Mouse (Mus musculus): Measurements from ENCODE around the gene Erf. TPM values are rescaled to one million over a fixed set of nuclear protein-coding genes. Genes with fewer than 3 reads are reported as not detected.

Gene Erf
- polyA plus RNA-seq, 1 experiment from 2014 or later, result 18.8 TPM

DNA sequence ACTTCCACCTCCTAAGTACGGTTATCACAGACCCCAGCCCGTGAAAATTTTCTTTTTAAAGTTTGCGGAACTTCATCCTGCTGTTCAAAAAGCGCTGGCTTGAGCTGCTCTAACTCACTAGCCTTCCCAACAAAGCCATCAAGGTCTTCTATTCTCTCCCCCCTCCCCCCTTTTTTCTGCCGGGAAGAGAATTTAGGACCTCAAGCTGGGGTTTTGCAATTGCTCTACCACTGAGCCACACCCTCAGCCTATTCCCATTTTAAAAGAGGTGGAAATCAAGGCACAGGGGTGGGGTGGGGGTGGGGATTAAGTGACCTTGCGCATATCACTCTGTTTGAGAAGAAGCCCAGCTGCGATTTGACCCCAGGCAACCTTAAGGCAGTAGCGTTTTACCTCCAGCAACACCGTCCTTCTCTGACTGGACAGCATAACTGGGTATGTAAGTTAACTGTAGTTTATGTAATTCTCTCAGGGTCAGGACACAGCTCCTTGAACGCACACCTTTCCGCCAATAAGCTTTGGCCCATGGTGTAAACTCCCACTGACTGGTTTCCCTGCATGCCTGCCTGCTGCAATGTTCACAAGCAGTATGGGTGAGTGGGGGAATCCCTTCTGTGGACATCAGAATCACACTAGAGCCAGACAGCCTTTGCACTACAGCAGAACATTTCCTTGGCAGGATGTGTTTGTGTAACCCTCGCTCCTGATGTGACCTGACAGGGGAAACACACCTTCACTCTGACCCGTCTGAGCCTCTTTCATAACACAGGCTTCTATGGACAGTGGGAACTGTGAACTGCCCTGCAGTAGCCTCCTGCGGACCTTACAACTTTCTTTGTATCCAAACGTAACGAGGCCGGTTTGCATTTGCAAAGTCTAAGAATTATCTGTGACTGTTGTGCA lies 13.7 kb upstream of the Erf start:
- H3K4me2 ChIP-seq, result no peak overlapping the region
- no peak overlapping the region for H3K9ac ChIP-seq
- no peaks in the 10 kb centered on the region for H3K27me3 ChIP-seq
- H3K9me3 ChIP-seq, result no peaks in the 10 kb centered on the region
- no peak overlapping the region for H3K4me3 ChIP-seq
- WGBS, result 27% methylated on average over 17 of the region's 17 CpGs
- no peak overlapping the region for H3K27ac ChIP-seq
- no peak for ATAC-seq (ENCODE audit: borderline replicate concordance, extremely low read depth, low FRiP score, low TSS enrichment)
- no peaks in the 10 kb centered on the region for H3K36me3 ChIP-seq
- H3K4me1 ChIP-seq, result peaks cover 10% of the 10 kb centered on the region

DNA sequence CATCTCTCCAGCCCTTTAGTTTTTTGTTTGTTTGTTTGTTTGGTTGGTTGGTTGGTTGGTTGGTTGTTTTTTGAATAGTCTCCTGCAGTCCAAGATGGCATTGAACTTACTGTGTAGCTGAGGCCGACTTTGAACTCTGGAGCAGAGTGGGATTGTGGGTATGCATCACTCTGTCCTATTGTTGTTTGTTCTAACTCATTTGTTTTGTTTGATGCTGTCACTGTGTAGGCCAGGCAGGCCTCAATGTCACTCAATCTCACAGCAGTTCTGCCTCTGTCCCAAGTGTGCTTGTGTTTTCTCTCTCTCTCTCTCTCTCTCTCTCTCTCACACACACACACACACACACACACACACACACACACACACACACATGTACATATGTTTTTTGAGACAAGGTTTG lies 11.3 kb upstream of the Erf start:
- WGBS, result 75% methylated on average over 1 of the region's 1 CpGs
- Histone ChIP-seq H3K9ac (no peak overlapping the region), H3K36me3 (no peaks in the 10 kb centered on the region), H3K27me3 (no peaks in the 10 kb centered on the region), H3K27ac (no peak overlapping the region), H3K4me1 (peaks cover 2% of the 10 kb centered on the region; the same call in 1 of the 2 replicates), H3K4me2 (no peak overlapping the region), H3K4me3 (no peak overlapping the region), H3K9me3 (no peaks in the 10 kb centered on the region)
- no peak for ATAC-seq (ENCODE audit: borderline replicate concordance, extremely low read depth, low FRiP score, low TSS enrichment)

DNA sequence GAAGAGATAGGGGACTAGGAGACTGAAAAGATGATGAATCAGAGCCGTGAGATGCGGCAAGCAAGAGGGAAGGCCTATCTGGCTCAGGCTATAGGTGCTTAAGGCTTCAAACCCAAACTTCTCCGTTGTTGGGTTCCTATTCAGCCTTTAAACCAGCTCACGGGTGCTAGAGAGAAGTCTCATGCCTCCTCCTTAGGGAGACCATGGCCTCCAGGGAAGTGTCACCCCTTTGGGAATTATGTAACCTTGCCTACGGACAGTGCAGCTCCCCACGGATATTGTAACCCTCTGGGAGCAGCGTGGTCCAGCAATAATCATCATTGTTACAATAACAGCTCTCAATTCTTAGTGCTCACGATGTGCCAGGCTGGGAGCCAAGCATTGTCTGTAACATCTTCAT lies 1.3 kb upstream of the Erf start:
- peak overlapping the region; percentile 99 for H3K27ac ChIP-seq
- 26% methylated on average over 8 of the region's 8 CpGs for WGBS
- H3K4me1 ChIP-seq, result peaks cover 33% of the 10 kb centered on the region
- H3K4me2 ChIP-seq, result peak overlapping the region; percentile 90
- peak overlapping the region; percentile 99 for H3K4me3 ChIP-seq
- no peaks in the 10 kb centered on the region for H3K27me3 ChIP-seq
- ATAC-seq (ENCODE audit: borderline replicate concordance, extremely low read depth, low FRiP score, low TSS enrichment), result no peak
- no peaks in the 10 kb centered on the region for H3K9me3 ChIP-seq
- peak overlapping the region; percentile 60 for H3K9ac ChIP-seq
- H3K36me3 ChIP-seq, result no peaks in the 10 kb centered on the region

DNA sequence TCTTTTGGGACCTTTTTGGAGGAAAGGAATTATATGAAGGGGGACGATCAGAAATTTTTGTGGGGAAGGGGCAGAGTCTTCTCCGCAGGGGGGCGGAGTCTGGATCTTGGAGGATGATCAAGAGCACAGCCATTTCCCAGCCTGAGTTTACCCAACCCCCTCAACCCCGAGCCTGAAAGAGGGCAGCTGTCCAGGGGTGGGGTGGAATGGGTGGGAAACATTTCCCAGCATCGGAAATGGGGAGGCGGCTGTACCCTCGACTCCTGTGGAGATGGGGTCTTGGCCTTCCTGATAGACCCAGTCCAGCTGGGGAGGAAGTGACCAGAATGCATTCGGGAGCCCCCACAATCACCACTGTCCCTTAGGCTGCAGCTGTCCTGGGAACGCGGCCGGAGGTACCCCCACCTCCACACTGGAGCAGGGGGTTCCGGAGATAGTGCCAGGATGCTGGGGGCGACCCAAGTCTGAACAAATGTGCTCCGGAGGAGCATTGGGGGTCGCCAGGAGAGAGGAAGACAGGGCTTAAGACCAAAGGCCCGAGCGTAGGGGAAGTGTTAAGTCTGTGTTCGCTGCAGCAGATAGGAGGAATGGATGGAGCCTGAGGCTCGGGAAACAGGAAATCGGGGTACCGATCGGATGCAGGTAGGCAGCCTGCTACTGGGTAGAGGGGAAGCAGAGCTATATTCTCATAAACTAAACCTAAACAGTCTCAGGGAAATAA lies 670 bp upstream of the Erf start:
- H3K4me2 ChIP-seq, result peak overlapping the region; percentile 90
- H3K36me3 ChIP-seq, result no peaks in the 10 kb centered on the region
- peak overlapping the region; percentile 60 for H3K9ac ChIP-seq
- H3K9me3 ChIP-seq, result no peaks in the 10 kb centered on the region
- H3K4me3 ChIP-seq, result peak overlapping the region; percentile 99
- ATAC-seq (ENCODE audit: borderline replicate concordance, extremely low read depth, low FRiP score, low TSS enrichment), result peak; percentile 50
- peaks cover 39% of the 10 kb centered on the region for H3K4me1 ChIP-seq
- no peaks in the 10 kb centered on the region for H3K27me3 ChIP-seq
- peak overlapping the region; percentile 99 for H3K27ac ChIP-seq
- 2% methylated on average over 22 of the region's 22 CpGs for whole genome bisulfite sequencing

DNA sequence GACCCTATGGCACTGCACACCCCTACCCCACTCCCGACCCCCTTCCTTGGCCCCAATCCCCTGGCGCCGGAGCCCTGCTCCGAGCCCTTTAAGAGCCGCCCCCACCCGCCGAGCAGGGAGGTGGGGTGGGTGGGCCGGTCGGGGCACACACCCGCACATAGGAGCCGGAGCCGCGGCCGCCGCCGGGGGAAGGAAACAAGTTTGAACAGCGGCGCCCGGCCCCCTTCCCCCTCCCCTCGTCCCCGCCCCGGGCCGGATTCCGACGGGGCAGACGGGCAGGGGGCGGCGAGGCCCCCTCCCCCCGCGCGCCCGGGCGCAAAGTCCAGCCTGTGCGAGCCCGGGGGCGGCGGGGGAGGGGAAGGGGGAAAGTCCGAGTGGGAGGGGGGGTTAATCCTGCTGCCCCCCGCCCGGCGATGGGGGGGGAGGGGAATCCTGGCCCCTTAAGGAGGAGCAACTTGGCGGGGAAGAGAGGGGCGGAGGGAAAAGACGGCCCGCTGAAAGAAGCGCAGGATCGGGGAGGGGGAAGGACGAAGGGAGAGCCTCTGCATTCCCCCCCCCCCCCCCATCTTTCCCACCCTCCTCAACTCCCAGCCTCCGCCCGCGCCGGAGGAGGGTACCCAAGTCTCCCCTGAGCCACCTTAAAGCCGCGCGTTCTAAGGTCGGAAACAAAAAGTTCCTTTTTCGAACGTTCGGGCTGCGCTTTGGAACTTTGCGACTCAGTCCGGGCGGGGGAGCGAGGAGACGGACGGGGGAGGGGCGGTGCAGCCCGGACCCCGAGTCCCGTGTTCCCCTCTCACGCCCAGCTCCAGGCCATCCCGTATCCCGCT lies 1.0 kb downstream of the Erf start:
- Histone ChIP-seq H3K27ac (peak overlapping the region; percentile 99), H3K36me3 (peaks cover 11% of the 10 kb centered on the region), H3K4me1 (peaks cover 50% of the 10 kb centered on the region), H3K4me3 (peak overlapping the region; percentile 99), H3K9ac (peak overlapping the region; percentile 96), H3K9me3 (no peaks in the 10 kb centered on the region), H3K4me2 (peak overlapping the region; percentile 90), H3K27me3 (no peaks in the 10 kb centered on the region)
- ATAC-seq (ENCODE audit: borderline replicate concordance, extremely low read depth, low FRiP score, low TSS enrichment), result peak; percentile 55
- WGBS, result under 1% methylated on average over 31 of the region's 73 CpGs

DNA sequence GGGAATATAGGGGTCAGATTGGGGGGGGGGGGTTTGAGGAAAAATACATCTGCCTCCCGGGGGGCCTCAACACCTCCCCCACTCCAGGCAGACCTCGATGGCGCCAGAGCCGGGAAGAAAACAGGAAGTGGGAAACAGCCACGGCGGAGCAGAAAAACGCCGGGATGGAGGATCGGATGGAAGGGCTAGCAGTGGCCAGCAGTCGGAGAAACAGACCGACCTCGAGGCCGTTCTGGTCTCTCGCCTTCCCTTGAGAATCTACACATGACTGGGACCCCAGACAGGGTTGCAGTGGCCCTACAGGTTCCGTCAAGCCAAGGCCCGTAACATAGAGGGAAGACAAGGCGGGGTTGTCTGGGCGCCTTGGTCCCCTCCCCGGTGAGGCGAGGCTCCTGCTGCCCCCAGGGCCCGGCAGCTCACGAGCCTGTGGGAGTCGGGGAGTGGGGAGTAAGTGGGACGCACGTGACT lies 1.7 kb downstream of the Erf start:
- peak overlapping the region; percentile 96 for H3K9ac ChIP-seq
- no peaks in the 10 kb centered on the region for H3K9me3 ChIP-seq
- peak overlapping the region; percentile 90 for H3K4me2 ChIP-seq
- peak overlapping the region; percentile 99 for H3K4me3 ChIP-seq
- H3K27me3 ChIP-seq, result no peaks in the 10 kb centered on the region
- peak overlapping the region; percentile 99 for H3K27ac ChIP-seq
- H3K36me3 ChIP-seq, result peaks cover 16% of the 10 kb centered on the region
- ATAC-seq (ENCODE audit: borderline replicate concordance, extremely low read depth, low FRiP score, low TSS enrichment), result no peak
- peaks cover 54% of the 10 kb centered on the region for H3K4me1 ChIP-seq
- 4% methylated on average over 25 of the region's 25 CpGs for WGBS

DNA sequence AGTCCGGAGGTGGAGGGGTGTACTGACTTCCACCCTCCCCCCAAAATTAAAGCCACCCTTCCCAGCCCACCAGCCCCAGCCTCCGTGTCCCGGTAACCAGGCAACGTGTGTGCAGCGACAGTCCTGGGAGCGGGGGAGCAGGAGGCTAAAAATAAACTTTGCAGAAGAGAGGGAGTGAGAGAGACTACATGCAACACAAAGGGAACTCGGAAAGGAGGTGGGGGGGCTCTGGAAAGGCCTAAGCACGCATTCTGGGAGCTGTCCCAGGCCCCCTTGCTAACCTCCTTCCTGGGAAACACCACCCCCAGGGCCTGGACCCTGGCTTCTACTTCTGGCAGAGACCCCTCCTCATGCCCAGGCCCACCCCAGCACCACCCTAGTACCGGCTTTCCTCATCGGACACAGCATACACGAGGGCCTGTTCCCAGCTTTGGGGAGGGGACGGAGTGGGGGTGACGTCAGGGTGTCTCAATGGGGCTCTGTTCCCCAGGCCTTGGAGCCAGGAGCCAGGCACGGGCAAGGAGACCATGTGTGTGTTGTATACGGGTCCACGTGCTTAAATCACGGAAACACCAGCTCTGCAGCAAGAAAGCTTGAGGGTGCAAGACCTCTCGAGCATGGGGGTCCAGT lies 2.4 kb downstream of the Erf start:
- no peaks in the 10 kb centered on the region for H3K27me3 ChIP-seq
- WGBS, result under 1% methylated on average over 18 of the region's 18 CpGs
- peak overlapping the region; percentile 96 for H3K9ac ChIP-seq
- peak overlapping the region; percentile 90 for H3K4me2 ChIP-seq
- H3K9me3 ChIP-seq, result no peaks in the 10 kb centered on the region
- H3K27ac ChIP-seq, result peak overlapping the region; percentile 99
- peaks cover 22% of the 10 kb centered on the region for H3K36me3 ChIP-seq
- peak overlapping the region; percentile 99 for H3K4me3 ChIP-seq
- no peak for ATAC-seq (ENCODE audit: borderline replicate concordance, extremely low read depth, low FRiP score, low TSS enrichment)
- peaks cover 54% of the 10 kb centered on the region for H3K4me1 ChIP-seq

DNA sequence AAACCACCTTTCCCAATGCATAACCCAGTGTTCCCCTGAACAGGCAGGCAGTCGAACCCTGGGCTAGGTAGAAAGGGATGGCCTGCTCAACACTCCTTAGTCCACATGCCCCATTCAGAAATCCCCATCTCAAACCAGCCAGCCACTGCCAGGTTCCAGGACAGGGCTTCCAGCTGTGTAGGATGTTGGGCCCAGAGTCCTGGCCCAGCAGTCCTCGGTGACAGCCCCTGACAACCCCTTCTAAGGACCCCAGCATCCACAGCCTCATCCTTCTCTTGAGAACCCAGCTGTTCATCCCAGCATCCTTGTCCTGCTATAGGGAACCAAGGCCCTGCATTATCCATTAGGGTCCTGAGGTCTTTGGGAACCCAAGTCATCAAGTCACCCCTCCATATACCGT lies 3.1 kb downstream of the Erf start:
- peak overlapping the region; percentile 90 for H3K4me2 ChIP-seq
- 6% methylated on average over 3 of the region's 3 CpGs for WGBS
- H3K4me3 ChIP-seq, result peak overlapping the region; percentile 99
- peaks cover 28% of the 10 kb centered on the region for H3K36me3 ChIP-seq
- ATAC-seq (ENCODE audit: borderline replicate concordance, extremely low read depth, low FRiP score, low TSS enrichment), result no peak
- no peaks in the 10 kb centered on the region for H3K9me3 ChIP-seq
- H3K27me3 ChIP-seq, result no peaks in the 10 kb centered on the region
- peaks cover 54% of the 10 kb centered on the region for H3K4me1 ChIP-seq
- peak overlapping the region; percentile 99 for H3K27ac ChIP-seq
- H3K9ac ChIP-seq, result peak overlapping the region; percentile 96

DNA sequence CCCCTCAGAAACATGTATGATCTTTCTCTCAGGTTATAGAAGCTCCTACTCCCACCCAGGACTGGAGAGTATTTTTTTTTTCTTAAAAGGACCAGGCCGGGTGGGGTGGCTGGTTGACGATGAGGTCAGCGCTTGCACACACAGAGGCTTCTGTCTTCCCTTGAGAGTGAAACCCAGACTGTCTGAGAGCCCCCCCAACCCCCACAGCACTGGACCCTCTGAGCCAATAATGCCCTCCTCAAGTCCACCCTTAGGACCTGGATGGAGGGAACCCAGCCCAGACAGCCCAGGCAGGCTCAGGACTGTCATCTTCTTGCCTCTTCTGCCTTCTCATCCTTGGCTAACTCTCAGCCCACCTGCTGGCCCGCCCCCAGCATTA lies 3.8 kb downstream of the Erf start:
- no peak for ATAC-seq (ENCODE audit: borderline replicate concordance, extremely low read depth, low FRiP score, low TSS enrichment)
- peak overlapping the region; percentile 99 for H3K27ac ChIP-seq
- peaks cover 47% of the 10 kb centered on the region for H3K4me1 ChIP-seq
- H3K4me2 ChIP-seq, result peak overlapping the region; percentile 90
- WGBS, result 17% methylated on average over 4 of the region's 4 CpGs
- H3K27me3 ChIP-seq, result no peaks in the 10 kb centered on the region
- H3K9me3 ChIP-seq, result no peaks in the 10 kb centered on the region
- H3K9ac ChIP-seq, result peak overlapping the region; percentile 96
- H3K36me3 ChIP-seq, result peaks cover 32% of the 10 kb centered on the region
- H3K4me3 ChIP-seq, result peak overlapping the region; percentile 99

DNA sequence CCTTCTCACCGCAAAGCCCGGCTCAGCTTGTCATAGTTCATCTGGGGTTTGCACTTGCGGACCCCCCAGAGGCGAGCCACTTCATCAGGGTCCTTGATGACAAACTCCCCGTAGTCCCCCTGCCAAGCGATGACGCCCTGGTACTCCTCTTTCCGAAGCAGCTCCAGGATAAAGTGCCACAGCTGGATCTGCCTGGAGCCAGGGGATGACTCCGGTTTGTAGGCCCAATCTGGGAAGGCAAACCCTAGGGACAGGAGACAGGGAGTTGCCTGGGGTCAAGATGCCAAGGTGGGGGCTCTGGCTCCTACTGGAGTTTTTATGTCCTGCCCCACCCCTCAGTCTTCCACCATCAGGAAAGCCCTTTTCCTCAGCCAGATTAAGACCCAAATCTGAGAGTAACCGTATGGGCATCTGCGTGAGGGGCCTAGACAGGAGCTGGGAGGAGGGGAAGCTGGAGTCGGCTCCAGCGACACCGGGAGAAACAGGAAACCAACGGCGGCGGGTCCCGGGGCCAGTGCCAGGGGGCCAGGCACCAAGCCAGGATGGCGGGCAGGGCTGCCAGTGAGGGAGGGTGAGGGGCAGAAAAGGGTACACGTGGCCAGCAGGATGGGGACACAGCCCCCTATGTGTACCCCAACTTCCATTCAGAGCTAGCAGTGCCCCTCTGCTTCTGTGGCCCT lies 4.3 kb downstream of the Erf start:
- 33% methylated on average over 20 of the region's 20 CpGs for WGBS
- H3K4me1 ChIP-seq, result peaks cover 41% of the 10 kb centered on the region
- H3K27me3 ChIP-seq, result no peaks in the 10 kb centered on the region
- ATAC-seq (ENCODE audit: borderline replicate concordance, extremely low read depth, low FRiP score, low TSS enrichment), result no peak
- peaks cover 32% of the 10 kb centered on the region for H3K36me3 ChIP-seq
- peak overlapping the region; percentile 99 for H3K27ac ChIP-seq
- H3K9ac ChIP-seq, result peak overlapping the region; percentile 96
- no peaks in the 10 kb centered on the region for H3K9me3 ChIP-seq
- H3K4me2 ChIP-seq, result peak overlapping the region; percentile 90
- H3K4me3 ChIP-seq, result peak overlapping the region; percentile 99
